Mouse (Mus musculus): ENCODE data around the gene Calr. TPM values are rescaled to one million over a fixed set of nuclear protein-coding genes. Genes with fewer than 3 reads are reported as not detected.

Calr gene
- polyA plus RNA-seq, 1 experiment from 2014 or later: 514 TPM

DNA sequence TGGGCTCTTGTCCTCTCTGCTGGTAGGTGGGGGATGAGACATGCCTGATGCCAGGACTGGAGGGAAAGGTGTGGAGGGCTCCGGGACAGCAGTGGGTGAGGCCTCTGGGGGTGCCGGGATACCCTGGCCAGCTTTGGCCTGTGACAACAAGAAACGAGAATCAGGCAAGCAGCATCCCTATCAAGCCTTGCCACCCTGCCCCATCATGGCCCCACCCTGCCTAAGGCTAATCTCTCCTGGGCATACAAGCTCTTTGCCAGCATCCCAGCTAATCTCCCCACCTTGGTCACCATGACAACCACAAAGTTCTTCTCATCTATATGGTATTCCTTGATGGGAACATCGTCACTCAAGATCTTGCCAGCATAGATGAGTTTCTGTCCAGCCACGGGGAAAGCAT, 8.2 kb downstream of the Calr start:
- H3K27ac ChIP-seq (ENCODE audit: low read depth, low read length): no peak overlapping the region
- H3K36me3 ChIP-seq (ENCODE audit: control insufficient read depth, insufficient read depth, low read length): peaks cover 76% of the 10 kb centered on the region
- DNase-seq (ENCODE audit: low spot score) (no peak), ATAC-seq (no peak)
- no peaks in the 10 kb centered on the region for H3K27me3 ChIP-seq (replicated peaks; ENCODE audit: control insufficient read depth, insufficient read depth, low read length)
- WGBS: 87% methylated on average over 5 of the region's 5 CpGs
- no peak overlapping the region for H3K4me3 ChIP-seq (ENCODE audit: low read depth, low read length)
- H3K4me2 ChIP-seq (ENCODE audit: low read length): no peak overlapping the region
- peaks cover 20% of the 10 kb centered on the region for H3K4me1 ChIP-seq (ENCODE audit: control insufficient read depth, insufficient read depth, low read length)
- no peaks in the 10 kb centered on the region for H3K9me3 ChIP-seq (replicated peaks; ENCODE audit: control insufficient read depth, low read length)
- H3K9ac ChIP-seq (ENCODE audit: low read length): no peak overlapping the region

DNA sequence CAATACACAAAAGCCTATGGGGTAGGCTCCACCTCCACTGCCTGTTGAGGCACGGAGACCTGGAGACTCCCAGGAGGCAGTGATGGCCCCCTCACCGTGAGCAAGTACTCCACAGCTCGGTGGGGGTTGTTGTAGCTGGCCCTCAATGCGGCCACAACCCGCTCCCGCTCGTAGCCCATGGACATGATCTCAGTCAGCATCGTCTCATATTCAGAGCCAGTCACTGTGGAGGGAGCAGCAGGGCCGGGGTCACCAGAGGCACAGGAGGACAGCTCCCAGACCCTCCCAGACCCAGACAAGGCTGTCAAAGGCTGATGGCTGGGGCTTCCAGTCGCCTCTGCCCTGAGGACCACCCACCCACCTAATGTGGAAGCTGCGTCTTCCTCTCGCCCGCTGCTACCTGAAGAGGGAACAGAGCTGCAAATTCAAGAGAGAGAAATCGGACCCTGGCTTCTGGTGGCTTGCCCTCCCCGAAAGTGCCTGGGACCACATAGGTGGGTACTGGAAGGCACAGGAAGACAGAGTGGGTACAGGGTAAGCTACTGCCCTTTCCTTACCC, 8.7 kb downstream of the Calr start:
- Histone ChIP-seq H3K9ac (ENCODE audit: low read length) (no peak overlapping the region), H3K4me1 (ENCODE audit: control insufficient read depth, insufficient read depth, low read length) (peaks cover 24% of the 10 kb centered on the region), H3K9me3 (replicated peaks; ENCODE audit: control insufficient read depth, low read length) (no peaks in the 10 kb centered on the region), H3K27me3 (replicated peaks; ENCODE audit: control insufficient read depth, insufficient read depth, low read length) (no peaks in the 10 kb centered on the region), H3K36me3 (ENCODE audit: control insufficient read depth, insufficient read depth, low read length) (peaks cover 71% of the 10 kb centered on the region), H3K4me3 (ENCODE audit: low read depth, low read length) (no peak overlapping the region), H3K4me2 (ENCODE audit: low read length) (no peak overlapping the region), H3K27ac (ENCODE audit: low read depth, low read length) (no peak overlapping the region)
- DNase-seq (ENCODE audit: low spot score): no peak
- 87% methylated on average over 15 of the region's 15 CpGs for WGBS
- no peak for ATAC-seq

DNA sequence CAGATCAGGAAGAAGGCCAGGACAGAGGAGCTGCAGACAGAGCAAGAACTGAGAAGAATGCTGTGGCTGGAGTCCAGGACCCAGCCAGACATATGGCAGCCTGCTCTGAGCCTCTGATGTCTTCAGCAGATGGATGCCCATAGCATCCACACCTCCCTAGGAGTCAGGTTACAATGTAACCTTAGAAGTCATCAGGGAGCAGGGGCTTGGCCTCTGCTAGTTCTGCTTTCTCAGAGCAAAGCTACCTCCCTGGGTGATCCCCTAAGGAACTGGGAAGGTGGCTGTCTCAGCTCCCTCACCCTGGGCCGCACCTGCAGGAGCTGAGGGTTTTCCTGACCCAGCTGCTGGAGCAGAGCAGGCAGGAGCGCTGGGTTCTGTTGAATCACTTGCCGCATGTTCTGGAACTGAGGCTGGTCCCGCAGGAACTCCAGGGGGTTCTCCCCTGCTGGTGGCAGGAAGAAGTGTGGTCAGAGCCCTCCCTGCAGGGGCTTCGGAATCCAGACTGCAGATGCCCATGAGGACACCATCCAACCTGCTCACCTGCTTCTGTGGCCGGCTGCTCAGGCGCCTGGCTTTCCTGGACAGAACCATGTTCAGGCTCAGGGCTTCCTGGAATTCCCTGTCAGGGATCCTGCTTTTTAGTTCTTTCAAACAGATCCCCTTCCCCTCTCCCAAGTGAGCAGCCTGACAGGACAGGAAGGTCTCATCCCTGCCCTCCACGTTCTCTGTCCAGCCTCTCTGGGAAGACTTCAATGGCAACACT, 9.4 kb downstream of the Calr start:
- H3K27ac ChIP-seq (ENCODE audit: low read depth, low read length): no peak overlapping the region
- peaks cover 64% of the 10 kb centered on the region for H3K36me3 ChIP-seq (ENCODE audit: control insufficient read depth, insufficient read depth, low read length)
- ATAC-seq (no peak), DNase-seq (ENCODE audit: low spot score) (no peak)
- WGBS: 81% methylated on average over 8 of the region's 8 CpGs
- H3K4me2 ChIP-seq (ENCODE audit: low read length): no peak overlapping the region
- no peaks in the 10 kb centered on the region for H3K27me3 ChIP-seq (replicated peaks; ENCODE audit: control insufficient read depth, insufficient read depth, low read length)
- no peak overlapping the region for H3K9ac ChIP-seq (ENCODE audit: low read length)
- peaks cover 26% of the 10 kb centered on the region for H3K4me1 ChIP-seq (ENCODE audit: control insufficient read depth, insufficient read depth, low read length)
- H3K4me3 ChIP-seq (ENCODE audit: low read depth, low read length): no peak overlapping the region
- no peaks in the 10 kb centered on the region for H3K9me3 ChIP-seq (replicated peaks; ENCODE audit: control insufficient read depth, low read length)

DNA sequence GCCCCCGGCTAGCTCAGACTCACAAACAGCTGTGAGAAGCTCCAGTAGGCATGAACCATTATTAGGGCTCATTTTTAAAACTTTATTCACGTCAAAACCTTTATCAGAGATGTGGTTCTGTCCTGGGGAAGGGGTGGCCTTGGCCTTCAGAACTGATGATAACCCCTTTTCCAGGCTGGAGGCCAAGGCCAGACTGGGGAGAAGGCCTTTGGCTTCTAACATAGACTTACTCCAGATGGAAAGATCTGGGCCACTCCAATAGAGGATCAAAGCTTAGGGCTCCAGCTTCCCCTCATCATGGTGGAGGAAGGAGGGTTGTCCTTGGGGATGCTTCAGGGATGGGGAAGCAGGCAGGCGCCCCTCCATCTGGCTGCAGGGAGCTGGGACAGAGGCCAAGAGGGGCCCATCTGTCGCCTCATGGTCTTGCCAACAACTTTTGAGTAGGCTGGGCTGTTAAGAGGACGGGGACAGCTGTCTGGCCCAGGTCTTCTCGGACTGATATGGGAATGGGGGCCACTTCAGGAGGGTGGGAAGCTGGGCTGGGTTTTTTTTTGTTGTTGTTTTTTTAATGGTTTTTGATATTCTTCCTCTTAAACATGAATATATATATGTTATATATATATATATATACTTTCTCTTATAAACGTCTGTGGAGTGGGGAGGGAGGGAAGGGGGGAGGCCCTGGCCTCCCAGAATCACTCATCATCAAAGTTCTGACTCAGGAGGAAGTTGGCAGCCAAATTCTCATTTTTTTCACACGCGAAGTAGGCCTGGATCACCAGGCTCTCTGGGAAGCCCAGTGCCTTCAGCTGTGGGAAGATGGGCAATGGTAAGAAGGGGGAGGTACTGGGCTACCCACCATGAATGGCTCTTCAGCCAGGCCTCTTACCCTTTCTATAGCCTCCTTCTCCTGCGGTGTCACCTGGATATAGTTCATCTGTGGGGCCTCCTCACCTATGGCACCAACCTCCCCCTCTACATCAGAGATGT, 11.6 kb downstream of the Calr start:
- peak overlapping the region; percentile 95 for H3K27ac ChIP-seq (ENCODE audit: low read depth, low read length)
- peak; percentile 76 for ATAC-seq
- no peaks in the 10 kb centered on the region for H3K27me3 ChIP-seq (replicated peaks; ENCODE audit: control insufficient read depth, insufficient read depth, low read length)
- H3K4me1 ChIP-seq (ENCODE audit: control insufficient read depth, insufficient read depth, low read length): peaks cover 26% of the 10 kb centered on the region
- H3K4me2 ChIP-seq (ENCODE audit: low read length): peak overlapping the region; percentile 30
- H3K9ac ChIP-seq (ENCODE audit: low read length): peak overlapping the region; percentile 40; the same call in 1 of the 2 replicates
- no peaks in the 10 kb centered on the region for H3K9me3 ChIP-seq (replicated peaks; ENCODE audit: control insufficient read depth, low read length)
- H3K4me3 ChIP-seq (ENCODE audit: low read depth, low read length): no peak overlapping the region
- H3K36me3 ChIP-seq (ENCODE audit: control insufficient read depth, insufficient read depth, low read length): peaks cover 51% of the 10 kb centered on the region
- WGBS: 51% methylated on average over 10 of the region's 10 CpGs
- peak; percentile 84 for DNase-seq (ENCODE audit: low spot score)

GRCm38 (mm10) chr8:84834002-84834865, 12.5 kb downstream of the Calr start:
- Histone ChIP-seq H3K36me3 (ENCODE audit: control insufficient read depth, insufficient read depth, low read length) (peaks cover 51% of the 10 kb centered on the region), H3K9me3 (replicated peaks; ENCODE audit: control insufficient read depth, low read length) (no peaks in the 10 kb centered on the region), H3K27me3 (replicated peaks; ENCODE audit: control insufficient read depth, insufficient read depth, low read length) (no peaks in the 10 kb centered on the region), H3K4me1 (ENCODE audit: control insufficient read depth, insufficient read depth, low read length) (peaks cover 22% of the 10 kb centered on the region), H3K4me2 (ENCODE audit: low read length) (peak overlapping the region; percentile 30), H3K9ac (ENCODE audit: low read length) (peak overlapping the region; percentile 40; the same call in 1 of the 2 replicates), H3K27ac (ENCODE audit: low read depth, low read length) (peak overlapping the region; percentile 95), H3K4me3 (ENCODE audit: low read depth, low read length) (no peak overlapping the region)
- WGBS: 71% methylated on average over 19 of the region's 19 CpGs
- peak; percentile 85 for DNase-seq (ENCODE audit: low spot score)
- ATAC-seq: peak; percentile 69

DNA sequence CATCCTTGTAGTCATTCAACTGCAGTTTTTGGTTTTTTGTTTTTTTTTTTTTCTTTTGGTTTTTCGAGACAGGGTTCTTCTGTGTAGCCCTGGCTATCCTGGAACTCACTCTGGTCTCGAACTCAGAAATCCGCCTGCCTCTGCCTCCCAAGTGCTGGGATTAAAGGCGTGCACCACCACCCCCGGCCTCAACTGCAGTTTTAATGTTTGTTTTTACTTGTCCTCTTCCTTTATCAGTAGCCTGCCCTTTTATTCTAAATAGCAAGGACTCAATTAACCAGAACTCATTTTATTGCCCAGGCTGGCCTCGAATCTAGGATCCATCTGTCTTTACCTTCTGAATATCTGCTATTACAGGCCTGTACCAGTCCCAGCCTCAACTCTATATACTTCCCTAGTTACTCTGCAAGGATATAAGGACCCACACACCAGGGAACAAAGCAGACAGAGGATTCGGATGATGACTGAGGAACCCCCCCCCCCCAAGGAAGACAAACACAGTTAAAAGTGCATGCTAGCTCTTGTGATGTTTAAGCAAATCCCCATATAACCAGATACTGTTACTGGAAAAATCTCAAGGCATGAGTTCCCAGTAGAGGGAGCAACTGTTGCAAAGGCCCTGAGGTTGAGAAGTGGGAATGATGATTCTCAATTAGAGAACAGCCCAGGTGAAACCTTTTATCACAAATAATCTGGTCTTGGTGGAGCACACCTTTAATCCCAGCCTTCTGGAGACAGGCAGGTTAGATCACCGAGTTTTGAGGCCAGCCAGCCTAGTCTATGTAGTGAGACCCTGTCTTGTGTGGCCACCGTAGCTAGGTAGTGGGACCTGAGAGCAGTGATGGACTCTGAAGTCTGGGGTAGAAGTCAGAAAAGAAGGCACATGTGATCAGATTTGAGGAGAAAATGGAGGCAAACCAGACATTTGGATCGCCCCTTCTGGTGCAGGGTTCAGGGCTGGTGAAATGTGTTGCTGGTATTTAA, 13.7 kb downstream of the Calr start:
- peak overlapping the region; percentile 95 for H3K27ac ChIP-seq (ENCODE audit: low read depth, low read length)
- 70% methylated on average over 10 of the region's 10 CpGs for WGBS
- no peak for ATAC-seq
- DNase-seq (ENCODE audit: low spot score): peak; percentile 27
- no peaks in the 10 kb centered on the region for H3K27me3 ChIP-seq (replicated peaks; ENCODE audit: control insufficient read depth, insufficient read depth, low read length)
- peak overlapping the region; percentile 90 for H3K4me3 ChIP-seq (ENCODE audit: low read depth, low read length)
- peaks cover 42% of the 10 kb centered on the region for H3K36me3 ChIP-seq (ENCODE audit: control insufficient read depth, insufficient read depth, low read length)
- peaks cover 22% of the 10 kb centered on the region for H3K4me1 ChIP-seq (ENCODE audit: control insufficient read depth, insufficient read depth, low read length)
- H3K9me3 ChIP-seq (replicated peaks; ENCODE audit: control insufficient read depth, low read length): no peaks in the 10 kb centered on the region
- peak overlapping the region; percentile 67 for H3K4me2 ChIP-seq (ENCODE audit: low read length)
- H3K9ac ChIP-seq (ENCODE audit: low read length): peak overlapping the region; percentile 97

DNA sequence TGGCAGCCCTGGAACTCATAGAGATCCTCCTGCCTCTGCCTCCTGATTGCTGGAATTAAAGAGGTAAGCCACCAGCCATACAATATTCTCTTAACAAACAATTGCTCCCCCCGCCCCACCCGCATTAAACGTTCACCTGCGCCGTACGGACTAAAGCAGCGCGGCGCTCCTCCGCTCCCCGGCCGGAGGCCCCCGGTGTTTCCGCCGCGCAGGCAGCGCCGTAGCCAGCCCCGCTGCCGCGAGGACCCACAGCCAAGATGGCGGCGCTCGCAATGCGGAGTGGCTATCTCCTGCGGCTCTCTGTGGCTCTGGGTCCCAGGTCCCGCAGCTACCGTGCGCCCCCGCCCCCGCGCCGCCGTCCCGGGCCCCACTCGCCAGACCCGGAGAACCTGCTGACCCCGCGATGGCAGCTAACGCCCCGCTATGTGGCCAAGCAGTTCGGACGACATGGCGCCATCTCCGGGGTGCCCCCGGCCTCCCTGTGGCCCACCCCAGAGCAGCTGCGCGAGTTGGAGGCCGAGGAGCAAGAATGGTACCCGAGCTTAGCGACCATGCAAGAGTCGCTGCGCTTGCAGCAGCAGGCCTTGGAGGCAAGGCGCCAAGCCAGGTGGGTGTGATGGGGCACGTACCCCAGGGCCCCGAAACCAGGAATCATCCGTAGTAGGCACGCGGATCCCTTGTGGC, 14.6 kb downstream of the Calr start:
- peaks cover 34% of the 10 kb centered on the region for H3K36me3 ChIP-seq (ENCODE audit: control insufficient read depth, insufficient read depth, low read length)
- H3K9ac ChIP-seq (ENCODE audit: low read length): peak overlapping the region; percentile 97
- H3K4me1 ChIP-seq (ENCODE audit: control insufficient read depth, insufficient read depth, low read length): peaks cover 22% of the 10 kb centered on the region
- peak overlapping the region; percentile 90 for H3K4me3 ChIP-seq (ENCODE audit: low read depth, low read length)
- peak; percentile 80 for DNase-seq (ENCODE audit: low spot score)
- ATAC-seq: peak; percentile 64
- no peaks in the 10 kb centered on the region for H3K9me3 ChIP-seq (replicated peaks; ENCODE audit: control insufficient read depth, low read length)
- WGBS: 1% methylated on average over 59 of the region's 59 CpGs
- no peaks in the 10 kb centered on the region for H3K27me3 ChIP-seq (replicated peaks; ENCODE audit: control insufficient read depth, insufficient read depth, low read length)
- peak overlapping the region; percentile 95 for H3K27ac ChIP-seq (ENCODE audit: low read depth, low read length)
- H3K4me2 ChIP-seq (ENCODE audit: low read length): peak overlapping the region; percentile 67
